Mouse (Mus musculus) megakaryocyte, embryonic 14.5 days (primary cell): ENCODE measurements around the gene Rab4a.

Source experiments
- FLI1 ChIP-seq: IDR thresholded peaks from 2 replicates; pipeline ENCODE4 v1.6.1; 2012; ENCODE audit warnings: low read length, inconsistent platforms, mixed read lengths
- GATA1 ChIP-seq: IDR thresholded peaks from 3 replicates; pipeline ENCODE4 v1.6.1; 2012; ENCODE audit warnings: mixed read lengths, low read length, inconsistent platforms, borderline replicate concordance

GRCm38 (mm10) chr8:123865786-123866185 lies 60.0 kb downstream of the Rab4a start:
- no peak for TF ChIP-seq GATA1
- no peak for TF ChIP-seq FLI1
